Mouse (Mus musculus) small intestine, adult 2 months (tissue): Measurements from ENCODE around the gene Pzp.

ENCODE experiments used
- CTCF ChIP-seq: fragments of 200-500 bp; IDR thresholded peaks from 2 replicates; pipeline ENCODE4 v1.5.1; 2012; ENCODE audit warnings: low read depth, mild to moderate bottlenecking, control low read depth, inconsistent platforms, low read length, moderate library complexity, mixed read lengths; ENCODE audit not compliant: insufficient replicate concordance, insufficient read length; ENCODE audit errors: extremely low read depth
- POLR2A ChIP-seq: fragments of 200-500 bp; IDR thresholded peaks from 2 replicates; pipeline ENCODE4 v1.6.1; 2012; ENCODE audit warnings: low read depth, mild to moderate bottlenecking, control low read depth, inconsistent platforms, low read length, moderate library complexity

- TF ChIP-seq CTCF (no peak), POLR2A (no peak)
These were observed 52.4 kb downstream of the Pzp start for GRCm38 (mm10) chr6:128474112-128474511.
